Mouse (Mus musculus) gastrocnemius, postnatal 10 days (tissue): ENCODE measurements around the gene Hdhd5. TPM values are rescaled to one million over a fixed set of nuclear protein-coding genes. Genes with fewer than 3 reads are reported as not detected.

Experiments used
- total RNA-seq, 2 experiments: library from RNA; stranded (reverse); gene quantifications; 2 replicates each; pipeline ENCODE4 v1.2.3; 2021

Hdhd5 gene
- total RNA-seq, 2 experiments from 2014 or later = 16.8 to 18.4 TPM

Other genes with a start within 250 kb of the Hdhd5 start
- gene D330020A13Rik, start 237.0 kb downstream of the Hdhd5 start, total RNA-seq = under 1 TPM in 1 of 2 experiments, not detected in 1; 0.41 TPM
- 1 to 10 TPM; 3.3 to 3.4 TPM for gene B4galnt3, start 236.8 kb downstream of the Hdhd5 start, total RNA-seq
- gene Kdm5a, start 167.2 kb downstream of the Hdhd5 start, total RNA-seq = 10 to 100 TPM; 24.9 to 31.0 TPM
- gene Ccdc77, start 166.9 kb downstream of the Hdhd5 start, total RNA-seq = 1 to 10 TPM; 6.8 to 9.2 TPM
- gene Il17ra, start 68.1 kb downstream of the Hdhd5 start, total RNA-seq = 1 to 10 TPM; 3.3 to 4.9 TPM
- under 1 TPM; 0.16 to 0.20 TPM for gene Tmem121b, start 37.5 kb downstream of the Hdhd5 start, total RNA-seq
- gene Cecr2, start 135.1 kb upstream of the Hdhd5 start, total RNA-seq = 10 to 100 TPM; 16.9 to 18.9 TPM
- gene Slc25a18, start 242.3 kb upstream of the Hdhd5 start, total RNA-seq = under 1 TPM; 0.23 to 0.33 TPM